Mouse (Mus musculus): ENCODE results near the gene Rbm39.

GRCm38 (mm10) chr2:156134161-156134560, 45.9 kb downstream of the Rbm39 start:
- no peak for TF ChIP-seq CTCF (IDR thresholded peaks at IDR 0.05; ENCODE audit: insufficient read depth, low read depth, low read length)
- no peak for TF ChIP-seq POLR2A (IDR thresholded peaks at IDR 0.05; ENCODE audit: insufficient read depth, low read depth, low read length)

Data from olfactory bulb, adult 2 months (tissue).